Mouse (Mus musculus) spleen, postnatal 10 days (tissue): Measurements from ENCODE around the gene Trmt1l.
A peak's percentile ranks its signal among the peaks of the same experiment; 100 is the strongest.

Experiments used
- DNase-seq, 2 experiments: peaks; one replicate each; pipeline ENCODE4 v3.0.0; 2021 to 2022; ENCODE audit warnings: low spot score in 2 of 2

Gene Trmt1l

DNA sequence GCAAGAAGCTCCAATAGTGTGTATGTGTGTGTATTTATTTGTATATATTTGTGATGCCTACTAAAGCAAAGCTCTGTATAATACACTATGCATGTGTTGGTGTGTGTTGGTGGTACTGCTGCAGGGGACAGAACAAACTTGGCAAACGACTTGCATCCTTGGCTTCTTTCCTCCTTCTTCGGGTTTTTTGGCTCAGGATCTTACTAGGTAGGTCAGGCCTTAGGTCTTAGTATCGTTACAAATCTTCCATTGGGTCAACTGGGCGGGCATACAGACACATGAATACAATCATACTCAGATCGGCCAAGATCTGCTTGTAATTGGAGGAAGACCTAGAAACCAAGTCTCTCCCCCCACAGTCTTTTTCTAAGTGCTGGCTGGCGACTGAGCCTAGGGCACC, 66.4 kb downstream of the Trmt1l start:
- no peak for DNase-seq

DNA sequence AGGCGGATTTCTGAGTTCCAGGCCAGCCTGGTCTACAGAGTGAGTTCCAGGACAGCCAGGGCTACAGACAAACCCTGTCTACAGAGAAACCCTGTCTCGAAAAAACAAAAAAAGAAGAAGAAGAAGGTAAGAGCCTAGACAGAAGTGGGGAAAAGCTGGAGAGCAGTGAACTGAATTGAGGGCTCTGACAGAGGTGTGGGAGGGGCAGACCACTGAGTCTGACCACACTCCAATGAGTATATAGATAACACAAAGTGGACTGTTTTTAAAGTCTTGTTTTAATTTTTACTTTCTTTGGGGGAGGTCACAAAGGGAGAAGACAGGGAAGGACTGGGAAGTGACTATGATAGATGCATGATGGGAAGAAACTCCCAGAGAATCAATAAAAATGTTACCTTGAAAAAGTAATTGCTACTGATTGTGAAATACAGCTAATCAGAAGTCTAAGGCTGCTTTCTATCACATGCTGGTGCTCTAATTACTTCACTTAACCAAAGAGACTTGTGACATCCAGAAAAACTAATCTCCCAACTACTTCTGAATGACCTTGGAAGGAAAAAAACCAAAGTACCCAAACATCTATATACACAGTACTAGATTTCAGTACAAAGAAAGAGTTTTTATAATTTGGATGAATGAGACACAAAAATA, 67.4 kb downstream of the Trmt1l start:
- no peak for DNase-seq

DNA sequence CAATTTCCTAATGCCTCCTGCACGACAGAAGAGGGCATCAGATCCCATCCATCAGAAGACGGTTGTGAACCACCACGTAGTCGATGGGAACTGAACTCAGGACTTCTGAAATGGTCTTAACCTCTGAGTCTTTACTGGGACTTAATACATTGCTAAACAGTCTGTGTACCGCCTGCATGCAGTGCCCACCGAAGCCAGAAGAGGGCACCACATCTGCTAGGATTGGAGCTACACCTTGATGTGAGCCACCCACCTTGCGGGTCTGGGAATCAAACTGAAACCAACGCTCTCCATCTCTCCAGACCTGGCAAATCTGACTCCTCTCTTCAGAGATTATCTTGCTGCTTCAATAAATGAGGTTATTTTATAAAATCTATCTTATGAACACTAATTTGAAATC, 68.7 kb downstream of the Trmt1l start:
- DNase-seq, result peak; percentile 67 to 83

DNA sequence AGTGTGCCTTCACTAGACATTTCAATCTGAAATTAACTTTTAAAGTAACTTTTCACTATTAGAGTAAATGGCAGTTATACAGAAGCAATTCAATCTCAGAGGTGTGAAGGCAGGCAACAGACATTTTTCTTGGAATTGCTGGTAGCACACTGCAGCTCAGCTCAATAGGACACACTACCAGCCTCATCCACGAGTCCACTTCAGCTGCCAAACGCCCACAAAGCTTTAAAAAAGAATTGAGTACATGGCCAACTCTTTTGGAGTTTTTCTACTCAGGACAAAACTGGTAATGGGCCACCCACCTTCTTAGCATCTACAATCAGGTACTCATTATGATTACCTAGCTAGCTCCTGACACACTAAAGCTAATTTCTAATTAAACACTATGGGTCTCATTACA, 69.6 kb downstream of the Trmt1l start:
- no peak for DNase-seq

DNA sequence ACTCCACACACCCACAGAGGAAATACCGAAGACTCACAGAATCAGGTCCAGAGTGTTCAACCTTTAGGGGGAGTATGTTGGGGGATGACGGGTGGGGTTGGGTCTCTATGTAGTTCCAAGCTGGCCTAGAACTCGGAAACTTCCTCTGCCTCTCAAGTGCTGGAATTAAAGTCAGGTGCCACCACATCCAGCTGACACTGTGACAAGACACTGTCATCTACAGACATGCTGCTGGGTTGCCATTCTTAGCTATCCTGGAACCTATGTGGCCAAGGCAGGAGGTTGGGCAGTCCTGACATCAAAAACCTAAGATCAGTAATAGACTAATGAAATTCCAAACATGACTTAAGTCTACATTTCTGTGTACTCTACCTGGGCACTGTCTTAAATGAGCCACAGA, 70.0 kb downstream of the Trmt1l start:
- no peak for DNase-seq

DNA sequence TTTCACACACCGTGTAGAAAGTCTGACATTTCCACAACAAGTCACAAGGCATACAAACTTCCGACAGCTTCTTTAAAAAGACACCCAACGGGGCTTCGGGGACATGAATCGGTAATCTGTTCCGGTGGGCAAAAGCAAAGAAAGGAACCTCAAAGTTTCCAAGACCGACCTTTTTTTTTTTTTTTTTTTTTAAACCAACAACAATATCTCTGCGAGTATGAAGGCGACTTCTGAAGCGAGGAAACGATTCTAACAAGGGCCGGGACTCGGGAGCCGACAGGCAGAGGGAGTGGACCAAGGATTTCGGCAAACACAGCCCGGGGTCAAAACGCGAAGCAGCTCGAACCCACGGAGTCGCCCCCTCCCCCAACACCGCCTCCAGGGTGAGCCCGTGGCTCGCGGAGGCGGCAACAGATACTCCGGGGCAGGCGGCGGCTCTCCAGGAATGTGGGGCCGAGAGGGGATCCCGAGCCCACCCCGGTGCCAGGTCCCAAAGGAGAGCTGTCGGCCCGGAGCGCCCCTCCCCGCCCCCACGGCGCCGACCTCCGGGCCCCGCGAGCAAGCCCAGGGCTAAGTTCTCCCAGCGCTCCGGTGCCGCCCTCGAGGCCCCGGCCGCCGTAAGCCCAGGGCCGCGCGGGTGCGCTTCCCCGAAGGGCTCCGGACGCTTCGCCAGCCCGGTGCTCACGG, 71.6 kb downstream of the Trmt1l start:
- DNase-seq, result peak; percentile 66 to 67

DNA sequence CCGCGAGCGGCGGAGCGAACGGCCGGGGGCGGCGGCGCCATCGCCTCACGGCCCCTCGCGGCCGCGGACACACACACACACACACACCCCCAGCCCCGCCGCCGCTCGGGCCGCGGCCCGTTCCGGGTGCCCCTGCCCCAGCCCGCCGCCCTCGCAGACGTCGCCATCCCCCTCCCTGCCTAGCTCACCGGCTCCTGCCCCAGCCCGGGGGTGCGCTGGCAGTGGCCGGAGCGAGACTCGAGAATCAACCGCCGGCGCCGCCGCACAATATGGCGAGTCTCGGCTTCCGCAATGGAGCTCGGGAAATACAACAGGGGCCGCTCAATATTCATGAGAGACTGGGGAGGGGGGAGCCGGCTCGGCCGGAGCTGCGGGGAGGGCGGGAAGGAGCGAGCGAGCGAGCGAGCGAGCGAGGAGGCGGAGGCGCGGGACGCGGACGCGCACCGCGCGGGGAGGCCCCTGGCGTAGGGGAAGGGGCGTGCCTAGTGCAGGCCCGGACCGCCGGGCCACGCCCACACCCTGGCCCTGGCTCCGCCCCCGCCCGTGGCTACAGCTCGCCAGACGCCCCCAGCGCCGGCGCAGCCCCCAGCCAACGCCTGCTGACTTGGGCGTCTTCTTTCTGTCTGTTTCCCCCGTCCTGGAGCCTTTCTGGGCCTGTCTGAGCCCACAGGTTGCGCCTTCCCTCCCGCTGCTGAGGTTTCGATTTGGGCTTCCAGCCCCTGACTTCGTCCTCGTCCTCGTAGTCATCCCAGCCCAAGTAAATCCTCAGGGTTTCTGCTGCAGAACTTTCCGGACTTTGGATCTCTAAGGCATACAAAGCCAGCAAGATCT, 72.4 kb downstream of the Trmt1l start, which contains the start of gene Rnf2:
Gene Rnf2, minus strand, starts transcription at position 425 of the 831 bp plus-strand sequence.
- DNase-seq, result peak; percentile 89 to 94
